Mouse (Mus musculus) intestine, postnatal 0 days (tissue): ENCODE results near the gene Eml3. TPM values are rescaled to one million over a fixed set of nuclear protein-coding genes. Genes with fewer than 3 reads are reported as not detected.
A peak's percentile ranks its signal among the peaks of the same experiment; 100 is the strongest.

ENCODE experiments used
- ATAC-seq: fragments of 200-750 bp; cut with Nextera tagmentation; 2 replicates; pipeline ENCODE4 v1.8.0; 2017; ENCODE audit warnings: mild to moderate bottlenecking, moderate TSS enrichment, moderate library complexity
- H3K27ac ChIP-seq: fragments of 300-500 bp; sonication (generic); 2 replicates; pipeline ENCODE4 v1.5.1; 2014; ENCODE audit warnings: mild to moderate bottlenecking, low read depth, low read length, moderate library complexity
- H3K27me3 ChIP-seq: fragments of 300-500 bp; sonication (generic); replicated peaks from 2 replicates; pipeline ENCODE4 v1.6.1; 2014; ENCODE audit warnings: low read length, mixed read lengths; ENCODE audit not compliant: control insufficient read depth, insufficient read depth
- H3K36me3 ChIP-seq: fragments of 300-500 bp; sonication (generic); 2 replicates; pipeline ENCODE4 v1.6.1; 2014; ENCODE audit warnings: mild to moderate bottlenecking, moderate library complexity; ENCODE audit not compliant: control insufficient read depth, insufficient read depth
- H3K4me1 ChIP-seq: fragments of 300-500 bp; sonication (generic); replicated peaks from 2 replicates; pipeline ENCODE4 v1.6.1; 2014; ENCODE audit warnings: antibody characterized with exemption, low read length, mixed read lengths; ENCODE audit not compliant: control insufficient read depth, insufficient read depth
- H3K4me2 ChIP-seq: fragments of 300-500 bp; sonication (generic); replicated peaks from 2 replicates; pipeline ENCODE4 v1.6.1; 2014; ENCODE audit warnings: low read depth, mild to moderate bottlenecking, moderate library complexity
- H3K4me3 ChIP-seq: fragments of 300-500 bp; sonication (generic); 2 replicates; pipeline ENCODE4 v1.5.1; 2014; ENCODE audit warnings: low read depth, low read length
- H3K9ac ChIP-seq: fragments of 300-500 bp; sonication (generic); 2 replicates; pipeline ENCODE4 v1.6.1; 2014; ENCODE audit warnings: mild to moderate bottlenecking, low read depth, low read length
- H3K9me3 ChIP-seq: fragments of 300-500 bp; sonication (generic); 2 replicates; pipeline ENCODE4 v1.6.1; 2016; ENCODE audit warnings: mixed run types; ENCODE audit not compliant: control insufficient read depth
- CTCF ChIP-seq: sonication (generic); IDR thresholded peaks from 2 replicates; pipeline ENCODE4 v1.5.1; 2016; ENCODE audit warnings: low read depth, mild to moderate bottlenecking, control low read depth, antibody characterized with exemption, moderate library complexity
- WGBS: fragments of 180-500 bp; shearing (Covaris S2); extraction: QIAGEN DNeasy Blood & Tissue Kit; methylation state at CpG from one replicate; pipeline ENCODE4 v1.1.7; 2014; 5-methylcytosine and 5-hydroxymethylcytosine counted together
- polyA plus RNA-seq: library from polyadenylated mRNA; unstranded; fragments of >200 nt; fragmentation: Nextera tagmentation; extraction: Ambion mirVana; gene quantifications from 2 replicates; pipeline ENCODE4 v1.2.1, GENCODE M21; 2015

Gene Eml3
- polyA plus RNA-seq, 1 experiment from 2014 or later = 12.0 TPM

GRCm38 (mm10) chr19:8914212-8914611, 15.1 kb upstream of the Eml3 start:
- no peak overlapping the region for H3K9ac ChIP-seq
- 96% methylated on average over 3 of the region's 3 CpGs for WGBS
- TF ChIP-seq CTCF = no peak
- no peaks in the 10 kb centered on the region for H3K27me3 ChIP-seq
- H3K4me1 ChIP-seq = no peaks in the 10 kb centered on the region
- no peak for ATAC-seq
- peaks cover 76% of the 10 kb centered on the region for H3K36me3 ChIP-seq
- H3K4me3 ChIP-seq = no peak overlapping the region
- H3K4me2 ChIP-seq = no peak overlapping the region
- H3K9me3 ChIP-seq = no peaks in the 10 kb centered on the region
- no peak overlapping the region for H3K27ac ChIP-seq

DNA sequence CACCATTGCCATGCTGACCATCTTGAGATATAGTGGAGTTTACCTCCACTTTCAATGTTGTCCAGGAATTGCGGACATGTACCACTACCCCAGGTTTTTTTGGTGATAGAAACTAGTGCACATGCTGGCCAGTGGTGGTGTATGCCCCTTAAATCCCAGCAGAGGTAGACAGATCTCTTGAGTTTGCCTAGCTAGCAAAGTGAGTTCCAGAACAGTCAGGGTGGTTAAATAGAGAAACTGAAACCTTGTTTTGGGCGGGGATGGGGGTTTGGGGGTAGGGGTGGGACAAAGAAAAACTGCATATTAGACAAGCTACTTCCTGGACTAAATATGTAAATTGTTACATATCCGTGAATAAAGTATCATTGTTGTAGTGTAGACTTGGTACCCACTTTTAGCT, 10.4 kb upstream of the Eml3 start:
- 0 out of 2 replicates have a peak, but pooled peaks cover 5% of the 10 kb centered on the region for H3K4me1 ChIP-seq
- WGBS = 84% methylated on average over 3 of the region's 3 CpGs
- no peak overlapping the region for H3K4me2 ChIP-seq
- no peaks in the 10 kb centered on the region for H3K27me3 ChIP-seq
- peaks cover 38% of the 10 kb centered on the region for H3K36me3 ChIP-seq
- H3K9me3 ChIP-seq = no peaks in the 10 kb centered on the region
- H3K9ac ChIP-seq = no peak overlapping the region
- no peak overlapping the region for H3K27ac ChIP-seq
- no peak for ATAC-seq
- no peak overlapping the region for H3K4me3 ChIP-seq
- TF ChIP-seq CTCF = no peak

GRCm38 (mm10) chr19:8919684-8920072, 9.7 kb upstream of the Eml3 start:
- peak overlapping the region; percentile 92 for H3K27ac ChIP-seq
- H3K27me3 ChIP-seq = no peaks in the 10 kb centered on the region
- 66% methylated on average over 6 of the region's 6 CpGs for WGBS
- H3K9ac ChIP-seq = peak overlapping the region; percentile 68
- 0 out of 2 replicates have a peak, but pooled peaks cover 5% of the 10 kb centered on the region for H3K4me1 ChIP-seq
- peaks cover 31% of the 10 kb centered on the region for H3K36me3 ChIP-seq
- no peaks in the 10 kb centered on the region for H3K9me3 ChIP-seq
- H3K4me3 ChIP-seq = peak overlapping the region; percentile 80
- peak overlapping the region; percentile 83 for H3K4me2 ChIP-seq
- ATAC-seq = no peak
- no peak for TF ChIP-seq CTCF

DNA sequence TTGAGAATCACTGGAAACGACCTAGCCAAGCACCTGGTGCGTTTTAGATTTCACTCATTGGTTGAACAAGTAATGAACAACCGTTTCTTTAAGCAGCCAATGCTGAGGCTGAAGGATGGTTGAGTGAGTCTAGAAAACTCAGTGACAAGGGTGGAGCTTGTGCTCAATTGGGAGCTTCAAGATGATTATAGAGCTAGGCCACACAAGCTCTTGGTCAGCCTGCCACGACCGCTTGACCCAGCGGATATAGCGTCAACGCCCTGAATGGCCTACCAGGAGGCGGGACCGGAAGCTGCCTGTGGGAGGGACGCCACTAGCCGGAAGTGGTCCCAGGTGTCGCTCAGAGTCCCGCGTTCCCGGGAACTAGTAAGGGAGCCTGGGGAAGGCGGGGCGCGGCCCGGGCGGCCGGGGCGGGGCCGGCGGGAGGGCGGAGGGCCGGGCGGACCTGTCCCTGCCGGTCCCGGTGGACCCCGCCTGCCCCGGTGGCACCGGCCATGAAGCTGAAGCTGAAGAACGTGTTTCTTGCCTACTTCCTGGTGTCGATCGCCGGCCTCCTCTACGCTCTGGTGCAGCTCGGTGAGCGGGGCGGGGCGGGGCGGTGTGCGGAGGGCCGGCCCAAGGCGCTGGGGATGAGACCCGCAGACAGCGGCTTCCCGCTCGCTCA, 9.1 kb upstream of the Eml3 start, which contains the start of gene B3gat3:
Gene B3gat3 (plus strand): TSS at position 302 of the 664 bp plus-strand sequence.
- peak within 1 kb of the TSS; percentile 92 for H3K27ac ChIP-seq
- peak within 1 kb of the TSS; percentile 83 for H3K4me2 ChIP-seq
- no peaks in the 10 kb centered on the region for H3K9me3 ChIP-seq
- 3% methylated on average over 46 of the region's 50 CpGs for WGBS
- H3K9ac ChIP-seq = peak within 1 kb of the TSS; percentile 68
- H3K27me3 ChIP-seq = no peaks in the 10 kb centered on the region
- H3K4me3 ChIP-seq = peak within 1 kb of the TSS; percentile 80
- peaks cover 27% of the 10 kb centered on the region for H3K36me3 ChIP-seq
- H3K4me1 ChIP-seq = 0 out of 2 replicates have a peak, but pooled peaks cover 5% of the 10 kb centered on the region
- no peak for TF ChIP-seq CTCF
- ATAC-seq = peak; percentile 95

GRCm38 (mm10) chr19:8920836-8921291, 8.5 kb upstream of the Eml3 start:
- H3K4me2 ChIP-seq = peak overlapping the region; percentile 83
- ATAC-seq = peak; percentile 11; the same call in 1 of the 2 replicates

GRCm38 (mm10) chr19:8921741-8922140, 7.6 kb upstream of the Eml3 start:
- 68% methylated on average over 9 of the region's 9 CpGs for WGBS
- no peak for ATAC-seq
- Histone ChIP-seq H3K4me1 (0 out of 2 replicates have a peak, but pooled peaks cover 5% of the 10 kb centered on the region), H3K27me3 (no peaks in the 10 kb centered on the region), H3K27ac (peak overlapping the region; percentile 92; the same call in 1 of the 2 replicates), H3K9me3 (no peaks in the 10 kb centered on the region), H3K36me3 (peaks cover 22% of the 10 kb centered on the region; the same call in 1 of the 2 replicates), H3K9ac (no peak overlapping the region), H3K4me3 (peak overlapping the region; percentile 80; the same call in 1 of the 2 replicates), H3K4me2 (peak overlapping the region; percentile 83)
- no peak for TF ChIP-seq CTCF

More at GRCm38 (mm10) chr19:8920836-8921291, 8.5 kb upstream of the Eml3 start:
- Histone ChIP-seq H3K4me3 (peak overlapping the region; percentile 80), H3K9me3 (no peaks in the 10 kb centered on the region), H3K27ac (peak overlapping the region; percentile 92), H3K36me3 (peaks cover 27% of the 10 kb centered on the region), H3K4me1 (0 out of 2 replicates have a peak, but pooled peaks cover 5% of the 10 kb centered on the region), H3K27me3 (no peaks in the 10 kb centered on the region), H3K9ac (peak overlapping the region; percentile 68)
- no peak for TF ChIP-seq CTCF
- WGBS = 1% methylated on average over 6 of the region's 6 CpGs
